ENCODE assay signal across 10 mouse cellular contexts in genomic region chr9:102436378-102436777, GRCm38 (mm10).
DNase-seq lines count a peak whose midpoint lies in the region; ATAC-seq and TF ChIP-seq lines count a peak whose summit lies in the region.
"Had no signal": no experiment of that assay in that cellular context is flagged by ENCODE, and none has a peak within 500 bp of the region (broad histone marks: within the 10 kb centered on the region; RNA-seq: fewer than 3 reads in every experiment).

No protein-coding gene starts in this region.

- no peak for ATAC-seq in CD4-positive, CD25-positive, alpha-beta regulatory T cell, adult 4 months
- no peak for ATAC-seq in midbrain, embryonic 14.5 days (ENCODE audit: low FRiP score, low TSS enrichment)

- H3K9ac ChIP-seq in midbrain, embryonic 14.5 days (replicated peaks; ENCODE audit: low read length), result no peak overlapping the region
- H3K9ac ChIP-seq: limb, embryonic 13.5 days; neural tube, embryonic 13.5 days had no signal

- H3K4me3 ChIP-seq in small intestine, adult 2 months (ENCODE audit: low read depth, low read length), result no peak overlapping the region
- no peak overlapping the region for H3K4me3 ChIP-seq in midbrain, embryonic 14.5 days (replicated peaks; ENCODE audit: low read depth, low read length)
- H3K4me3 ChIP-seq: limb, embryonic 13.5 days; neural tube, embryonic 13.5 days had no signal

- no peak for TF ChIP-seq POLR2A in small intestine, adult 2 months (IDR thresholded peaks at IDR 0.05; ENCODE audit: low read depth, low read length)

- no peak overlapping the region for H3K27ac ChIP-seq in small intestine, adult 2 months (ENCODE audit: insufficient read depth, low read depth, low read length)
- H3K27ac ChIP-seq in midbrain, embryonic 14.5 days (replicated peaks; ENCODE audit: low read depth, low read length), result no peak overlapping the region
- H3K27ac ChIP-seq: limb, embryonic 13.5 days; neural tube, embryonic 13.5 days had no signal

- H3K9me3 ChIP-seq in midbrain, embryonic 14.5 days (ENCODE audit: control insufficient read depth, low read length), result no peaks in the 10 kb centered on the region
- H3K9me3 ChIP-seq: limb, embryonic 13.5 days; neural tube, embryonic 13.5 days had no signal

- 0 out of 2 replicates have a peak, but pooled peaks cover 2% of the 10 kb centered on the region for H3K27me3 ChIP-seq in small intestine, adult 2 months (ENCODE audit: control insufficient read depth, insufficient read depth, low read length)
- no peaks in the 10 kb centered on the region for H3K27me3 ChIP-seq in midbrain, embryonic 14.5 days (ENCODE audit: control insufficient read depth, insufficient read depth, low read length)
- H3K27me3 ChIP-seq: limb, embryonic 13.5 days had no signal

- DNase-seq in CD4-positive, CD25-positive, alpha-beta regulatory T cell, adult 2 months (ENCODE audit: low read depth, low spot score), result peak; percentile 7
- peak; percentile 7 for DNase-seq in kidney, adult 18-20 months
- no peak for DNase-seq in kidney, adult 11 months
- peak; percentile 63 for DNase-seq in testis, postnatal 10 days (ENCODE audit: low spot score)
- DNase-seq in testis, postnatal 14 days (ENCODE audit: low spot score), result no peak
- DNase-seq in midbrain, embryonic 14.5 days, result no peak

- no peaks in the 10 kb centered on the region for H3K36me3 ChIP-seq in small intestine, adult 2 months (ENCODE audit: control insufficient read depth, insufficient read depth, low read length)
- H3K36me3 ChIP-seq in midbrain, embryonic 14.5 days (ENCODE audit: control insufficient read depth, insufficient read depth, low read length), result no peaks in the 10 kb centered on the region
- H3K36me3 ChIP-seq: limb, embryonic 13.5 days; neural tube, embryonic 13.5 days had no signal

- TF ChIP-seq CTCF in small intestine, adult 2 months (IDR thresholded peaks at IDR 0.05; ENCODE audit: extremely low read depth, insufficient read length, insufficient replicate concordance, low read depth, low read length), result peak; percentile 10; the same call in 1 of the 2 replicates

- H3K4me1 ChIP-seq in small intestine, adult 2 months (ENCODE audit: control insufficient read depth, insufficient read depth, insufficient read length, low read length), result no peaks in the 10 kb centered on the region
- no peaks in the 10 kb centered on the region for H3K4me1 ChIP-seq in midbrain, embryonic 14.5 days (ENCODE audit: control insufficient read depth, insufficient read depth, low read length)

- H3K4me2 ChIP-seq in midbrain, embryonic 14.5 days (ENCODE audit: low read length), result no peak overlapping the region
- H3K4me2 ChIP-seq: limb, embryonic 13.5 days; neural tube, embryonic 13.5 days had no signal

- WGBS in small intestine, adult 2 months, result 73% methylated on average over 5 of the region's 5 CpGs
- WGBS in midbrain, embryonic 14.5 days, result 91% methylated on average over 5 of the region's 5 CpGs

Comparison
In these comparisons a context has a peak if more than half of its experiments do, and no peak if none do; other contexts are left out.
1. DNase-seq: peak in CD4-positive, CD25-positive, alpha-beta regulatory T cell, adult 2 months (single experiment), kidney, adult 18-20 months (single experiment) and testis, postnatal 10 days (single experiment); none in kidney, adult 11 months (single experiment), testis, postnatal 14 days (single experiment) and midbrain, embryonic 14.5 days (single experiment).